Mouse (Mus musculus): ENCODE results near the gene Dixdc1. TPM values are rescaled to one million over a fixed set of nuclear protein-coding genes. Genes with fewer than 3 reads are reported as not detected.
A peak's percentile ranks its signal among the peaks of the same experiment; 100 is the strongest.
"Not testable (repeated sequence)": the region's sequence is repeated elsewhere in the genome, so short reads cannot be mapped to it uniquely, and the experiment has no call there.

Dixdc1 gene
- polyA plus RNA-seq, 1 experiment from 2014 or later, result 25.2 TPM

- not testable (repeated sequence) for ATAC-seq (ENCODE audit: low FRiP score); H3K4me2 ChIP-seq (replicated peaks; ENCODE audit: low read depth, low read length); H3K27me3 ChIP-seq (ENCODE audit: control insufficient read depth, insufficient read depth, low read length); H3K4me3 ChIP-seq (ENCODE audit: low read depth, low read length); H3K9ac ChIP-seq (ENCODE audit: low read depth, low read length); H3K4me1 ChIP-seq (replicated peaks; ENCODE audit: control insufficient read depth, insufficient read depth, low read length); DNase-seq (ENCODE audit: low spot score); H3K36me3 ChIP-seq (ENCODE audit: control insufficient read depth, insufficient read depth, low read length); H3K27ac ChIP-seq (ENCODE audit: low read depth, low read length); H3K9me3 ChIP-seq (ENCODE audit: control insufficient read depth, low read length)
- WGBS, result 83% methylated on average over 6 of the region's 8 CpGs
Observed at GRCm38 (mm10) chr9:50630903-50631302, 108.4 kb downstream of the Dixdc1 start.

DNA sequence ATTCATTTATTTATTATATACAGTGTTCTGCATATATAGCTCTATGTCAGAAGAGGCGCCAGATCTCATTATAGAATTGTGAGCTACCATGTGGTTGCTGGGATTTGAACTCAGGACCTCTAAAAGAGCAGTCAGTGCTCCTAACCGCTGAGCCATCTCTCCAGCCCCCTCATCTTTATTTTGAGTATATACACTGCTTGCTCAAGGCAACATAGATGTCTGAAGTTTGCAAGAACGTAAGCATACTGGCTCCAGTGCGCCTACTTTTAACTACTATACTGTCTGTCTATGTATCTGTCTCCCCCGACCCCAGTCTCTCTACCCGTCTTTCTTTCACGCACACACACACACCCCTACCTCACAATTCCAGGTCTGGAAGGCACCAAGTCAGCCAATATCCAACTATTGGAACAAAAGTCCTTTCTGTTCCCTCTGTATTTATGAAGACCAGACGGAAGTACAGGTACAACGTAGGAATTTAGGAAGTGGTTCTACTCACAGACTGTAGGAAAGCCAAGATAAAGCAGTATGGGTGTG, 121.5 kb downstream of the Dixdc1 start:
- Histone ChIP-seq H3K4me3 (ENCODE audit: low read depth, low read length) (peak overlapping the region; percentile 96), H3K36me3 (ENCODE audit: control insufficient read depth, insufficient read depth, low read length) (0 out of 2 replicates have a peak, but pooled peaks cover 2% of the 10 kb centered on the region), H3K9ac (ENCODE audit: low read depth, low read length) (no peak overlapping the region), H3K27me3 (ENCODE audit: control insufficient read depth, insufficient read depth, low read length) (no peaks in the 10 kb centered on the region), H3K4me1 (replicated peaks; ENCODE audit: control insufficient read depth, insufficient read depth, low read length) (no peaks in the 10 kb centered on the region), H3K9me3 (ENCODE audit: control insufficient read depth, low read length) (no peaks in the 10 kb centered on the region), H3K27ac (ENCODE audit: low read depth, low read length) (no peak overlapping the region), H3K4me2 (replicated peaks; ENCODE audit: low read depth, low read length) (peak overlapping the region; percentile 81; the same call in 1 of the 2 replicates)
- DNase-seq (ENCODE audit: low spot score) (no peak), ATAC-seq (ENCODE audit: low FRiP score) (no peak)
- 66% methylated on average over 9 of the region's 9 CpGs for WGBS

DNA sequence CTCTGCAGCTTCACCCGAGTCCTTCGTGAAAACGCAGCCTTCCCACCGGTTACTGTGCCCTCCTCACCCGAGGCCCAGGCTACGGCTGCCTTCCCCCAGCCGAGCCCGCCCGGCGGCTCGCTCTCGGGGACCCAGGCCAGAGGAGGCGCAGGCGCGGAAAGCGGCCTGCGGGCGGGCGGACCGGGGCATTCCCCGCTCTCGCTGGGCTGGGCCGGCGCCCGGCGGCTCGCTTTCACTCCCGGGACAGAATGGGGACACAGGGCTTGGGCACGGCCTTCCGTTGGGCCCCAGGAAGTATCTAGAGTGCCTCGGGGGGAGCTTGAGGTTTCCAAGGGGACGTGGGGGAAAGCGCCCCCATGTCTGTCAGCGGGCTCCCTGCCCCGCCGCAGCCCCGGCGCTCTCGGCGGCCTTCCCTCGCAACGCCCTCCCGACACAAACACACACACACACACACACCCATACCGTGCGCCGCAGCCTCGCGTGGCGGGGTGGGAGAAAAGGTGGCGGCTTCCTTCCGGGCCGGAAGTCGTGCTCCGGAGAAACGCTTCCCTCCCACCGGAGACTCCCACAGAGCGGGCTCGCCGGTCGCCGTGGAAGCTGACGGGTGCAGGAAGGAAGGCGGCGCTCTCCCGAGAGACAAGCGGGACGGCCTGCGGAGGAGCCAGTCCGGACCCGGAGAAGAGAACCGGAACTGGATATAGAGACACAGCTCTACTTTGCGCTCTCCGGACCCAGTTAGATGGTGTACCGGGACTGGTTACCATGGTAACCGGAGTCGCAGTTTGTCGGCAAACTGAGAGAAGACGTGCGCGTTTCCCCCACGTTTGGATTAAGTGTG, 122.3 kb downstream of the Dixdc1 start, which contains the start of the genes Pih1d2 and Nkapd1:
TSS of gene Pih1d2 (plus strand) at position 556 of the 838 bp plus-strand sequence.
TSS of gene Nkapd1 (minus strand) at position 699 of the 838 bp plus-strand sequence.
- H3K36me3 ChIP-seq (ENCODE audit: control insufficient read depth, insufficient read depth, low read length), result 0 out of 2 replicates have a peak, but pooled peaks cover 3% of the 10 kb centered on the region
- ATAC-seq (ENCODE audit: low FRiP score) (peak; percentile 97), DNase-seq (ENCODE audit: low spot score) (peak; percentile 93)
- peak within 1 kb of the TSS; percentile 96 for H3K4me3 ChIP-seq (ENCODE audit: low read depth, low read length)
- peak within 1 kb of the TSS; percentile 90 for H3K27ac ChIP-seq (ENCODE audit: low read depth, low read length)
- H3K4me2 ChIP-seq (replicated peaks; ENCODE audit: low read depth, low read length), result peak within 1 kb of the TSS; percentile 81
- no peaks in the 10 kb centered on the region for H3K9me3 ChIP-seq (ENCODE audit: control insufficient read depth, low read length)
- no peaks in the 10 kb centered on the region for H3K27me3 ChIP-seq (ENCODE audit: control insufficient read depth, insufficient read depth, low read length)
- peak within 1 kb of the TSS; percentile 91 for H3K9ac ChIP-seq (ENCODE audit: low read depth, low read length)
- H3K4me1 ChIP-seq (replicated peaks; ENCODE audit: control insufficient read depth, insufficient read depth, low read length), result no peaks in the 10 kb centered on the region
- WGBS, result under 1% methylated on average over 69 of the region's 81 CpGs

- WGBS, result 44% methylated on average over 11 of the region's 11 CpGs
Observed at GRCm38 (mm10) chr9:50616161-50616560, 123.2 kb downstream of the Dixdc1 start.

More at GRCm38 (mm10) chr9:50616161-50616560, 123.2 kb downstream of the Dixdc1 start:
- ATAC-seq (ENCODE audit: low FRiP score), result no peak
- no peak for DNase-seq (ENCODE audit: low spot score)
- no peaks in the 10 kb centered on the region for H3K9me3 ChIP-seq (ENCODE audit: control insufficient read depth, low read length)
- 0 out of 2 replicates have a peak, but pooled peaks cover 3% of the 10 kb centered on the region for H3K36me3 ChIP-seq (ENCODE audit: control insufficient read depth, insufficient read depth, low read length)
- H3K4me1 ChIP-seq (replicated peaks; ENCODE audit: control insufficient read depth, insufficient read depth, low read length), result no peaks in the 10 kb centered on the region
- H3K4me2 ChIP-seq (replicated peaks; ENCODE audit: low read depth, low read length), result peak overlapping the region; percentile 81
- H3K9ac ChIP-seq (ENCODE audit: low read depth, low read length), result peak overlapping the region; percentile 91
- peak overlapping the region; percentile 96 for H3K4me3 ChIP-seq (ENCODE audit: low read depth, low read length)
- H3K27me3 ChIP-seq (ENCODE audit: control insufficient read depth, insufficient read depth, low read length), result no peaks in the 10 kb centered on the region
- H3K27ac ChIP-seq (ENCODE audit: low read depth, low read length), result no peak overlapping the region

Other genes starting within 250 kb of the Dixdc1 start
- gene Plet1, start 245.0 kb downstream of the Dixdc1 start, polyA plus RNA-seq (2014; fragmentation: Nextera tagmentation; extraction: Ambion mirVana), result 0.59 and 0.68 TPM in 2 replicates
- gene Pts, start 210.8 kb downstream of the Dixdc1 start, polyA plus RNA-seq (2014; fragmentation: Nextera tagmentation; extraction: Ambion mirVana), result 92.6 and 98.2 TPM in 2 replicates
- gene Il18, start 184.7 kb downstream of the Dixdc1 start, polyA plus RNA-seq (2014; fragmentation: Nextera tagmentation; extraction: Ambion mirVana), result 5.2 and 8.5 TPM in 2 replicates
- 0.14 and 0.20 TPM in 2 replicates for gene Bco2, start 184.3 kb downstream of the Dixdc1 start, polyA plus RNA-seq (2014; fragmentation: Nextera tagmentation; extraction: Ambion mirVana)
- gene Tex12, start 178.2 kb downstream of the Dixdc1 start, polyA plus RNA-seq (2014; fragmentation: Nextera tagmentation; extraction: Ambion mirVana), result 0.15 and 0.17 TPM in 2 replicates
- 254 and 265 TPM in 2 replicates for gene Sdhd, start 135.7 kb downstream of the Dixdc1 start, polyA plus RNA-seq (2014; fragmentation: Nextera tagmentation; extraction: Ambion mirVana)
- gene Timm8b, start 135.6 kb downstream of the Dixdc1 start, polyA plus RNA-seq (2014; fragmentation: Nextera tagmentation; extraction: Ambion mirVana), result 325 TPM in 2 replicates
- gene Pih1d2, start 122.2 kb downstream of the Dixdc1 start, polyA plus RNA-seq (2014; fragmentation: Nextera tagmentation; extraction: Ambion mirVana), result 9.0 and 9.8 TPM in 2 replicates
- 29.9 and 30.6 TPM in 2 replicates for gene Nkapd1, start 122.1 kb downstream of the Dixdc1 start, polyA plus RNA-seq (2014; fragmentation: Nextera tagmentation; extraction: Ambion mirVana)
- gene Dlat, start 79.7 kb downstream of the Dixdc1 start, polyA plus RNA-seq (2014; fragmentation: Nextera tagmentation; extraction: Ambion mirVana), result 54.9 and 59.2 TPM in 2 replicates
- 1.3 and 1.7 TPM in 2 replicates for gene 2310030G06Rik, start 7.0 kb upstream of the Dixdc1 start, polyA plus RNA-seq (2014; fragmentation: Nextera tagmentation; extraction: Ambion mirVana)
- gene Cryab, start 11.8 kb upstream of the Dixdc1 start, polyA plus RNA-seq (2014; fragmentation: Nextera tagmentation; extraction: Ambion mirVana), result 5.9 and 7.4 TPM in 2 replicates
- gene Hspb2, start 12.8 kb upstream of the Dixdc1 start, polyA plus RNA-seq (2014; fragmentation: Nextera tagmentation; extraction: Ambion mirVana), result 1.9 and 2.4 TPM in 2 replicates
- 13.4 and 15.5 TPM in 2 replicates for gene Fdxacb1, start 28.7 kb upstream of the Dixdc1 start, polyA plus RNA-seq (2014; fragmentation: Nextera tagmentation; extraction: Ambion mirVana)
- gene Alg9, start 35.5 kb upstream of the Dixdc1 start, polyA plus RNA-seq (2014; fragmentation: Nextera tagmentation; extraction: Ambion mirVana), result 38.3 and 39.3 TPM in 2 replicates
- 38.5 and 42.3 TPM in 2 replicates for gene 1110032A03Rik, start 36.0 kb upstream of the Dixdc1 start, polyA plus RNA-seq (2014; fragmentation: Nextera tagmentation; extraction: Ambion mirVana)
- 105 and 118 TPM in 2 replicates for gene Ppp2r1b, start 105.8 kb upstream of the Dixdc1 start, polyA plus RNA-seq (2014; fragmentation: Nextera tagmentation; extraction: Ambion mirVana)